Mouse (Mus musculus) hindbrain, embryonic 11.5 days (tissue): ENCODE measurements around the gene Apobr. TPM values are rescaled to one million over a fixed set of nuclear protein-coding genes. Genes with fewer than 3 reads are reported as not detected.

Source experiments
- polyA plus RNA-seq: library from polyadenylated mRNA; unstranded; fragments of >200 nt; fragmentation: Nextera tagmentation; extraction: Ambion mirVana; gene quantifications from 2 replicates; pipeline ENCODE4 v1.2.1, GENCODE M21; 2014

Gene Apobr
- polyA plus RNA-seq, 1 experiment from 2014 or later: 0.71 TPM

Other genes starting within 250 kb of the Apobr start
- gene Lat, start 215.4 kb upstream of the Apobr start, polyA plus RNA-seq: 1.9 and 3.0 TPM in 2 replicates
- gene Spns1, start 207.5 kb upstream of the Apobr start, polyA plus RNA-seq: 36.0 and 39.3 TPM in 2 replicates
- gene Nfatc2ip, start 188.2 kb upstream of the Apobr start, polyA plus RNA-seq: 4.8 and 5.2 TPM in 2 replicates
- not detected in 2 replicates for gene Cd19, start 170.1 kb upstream of the Apobr start, polyA plus RNA-seq
- gene Rabep2, start 156.2 kb upstream of the Apobr start, polyA plus RNA-seq: 19.5 and 20.2 TPM in 2 replicates
- gene Atp2a1, start 121.8 kb upstream of the Apobr start, polyA plus RNA-seq: 2.7 and 3.0 TPM in 2 replicates
- gene Sh2b1, start 109.5 kb upstream of the Apobr start, polyA plus RNA-seq: 38.0 and 41.0 TPM in 2 replicates
- gene Tufm, start 97.6 kb upstream of the Apobr start, polyA plus RNA-seq: 140 and 147 TPM in 2 replicates
- gene Atxn2l, start 81.5 kb upstream of the Apobr start, polyA plus RNA-seq: 54.5 and 55.1 TPM in 2 replicates
- gene Eif3c, start 18.5 kb upstream of the Apobr start, polyA plus RNA-seq: 187 and 194 TPM in 2 replicates
- gene Cln3, start 875 bp downstream of the Apobr start, polyA plus RNA-seq: 25.5 and 26.7 TPM in 2 replicates
- gene Il27, start 10.0 kb downstream of the Apobr start, polyA plus RNA-seq: not detected in 2 replicates
- 1.3 and 2.4 TPM in 2 replicates for gene Nupr1, start 45.9 kb downstream of the Apobr start, polyA plus RNA-seq
- gene Sgf29, start 64.4 kb downstream of the Apobr start, polyA plus RNA-seq: 44.8 and 49.3 TPM in 2 replicates
- 0.25 and 0.52 TPM in 2 replicates for gene Sult1a1, start 91.5 kb downstream of the Apobr start, polyA plus RNA-seq
- 164 and 176 TPM in 2 replicates for gene Bola2, start 110.5 kb downstream of the Apobr start, polyA plus RNA-seq
- gene Slx1b, start 110.8 kb downstream of the Apobr start, polyA plus RNA-seq: 9.8 and 10.7 TPM in 2 replicates
- gene Coro1a, start 122.8 kb downstream of the Apobr start, polyA plus RNA-seq: 45.3 and 47.8 TPM in 2 replicates
- 47.2 and 51.8 TPM in 2 replicates for gene Mapk3, start 174.7 kb downstream of the Apobr start, polyA plus RNA-seq
- gene Gdpd3, start 181.4 kb downstream of the Apobr start, polyA plus RNA-seq: 0.97 and 1.4 TPM in 2 replicates
- gene Ypel3, start 192.0 kb downstream of the Apobr start, polyA plus RNA-seq: 114 and 119 TPM in 2 replicates
- gene Tbx6, start 196.5 kb downstream of the Apobr start, polyA plus RNA-seq: 0.25 and 0.79 TPM in 2 replicates
- 313 and 330 TPM in 2 replicates for gene Ppp4c, start 207.6 kb downstream of the Apobr start, polyA plus RNA-seq
- 14.6 and 16.3 TPM in 2 replicates for gene Fam57b, start 212.7 kb downstream of the Apobr start, polyA plus RNA-seq
- not detected in 2 replicates for gene 4930451I11Rik, start 246.7 kb downstream of the Apobr start, polyA plus RNA-seq